In the genomic region with DNA sequence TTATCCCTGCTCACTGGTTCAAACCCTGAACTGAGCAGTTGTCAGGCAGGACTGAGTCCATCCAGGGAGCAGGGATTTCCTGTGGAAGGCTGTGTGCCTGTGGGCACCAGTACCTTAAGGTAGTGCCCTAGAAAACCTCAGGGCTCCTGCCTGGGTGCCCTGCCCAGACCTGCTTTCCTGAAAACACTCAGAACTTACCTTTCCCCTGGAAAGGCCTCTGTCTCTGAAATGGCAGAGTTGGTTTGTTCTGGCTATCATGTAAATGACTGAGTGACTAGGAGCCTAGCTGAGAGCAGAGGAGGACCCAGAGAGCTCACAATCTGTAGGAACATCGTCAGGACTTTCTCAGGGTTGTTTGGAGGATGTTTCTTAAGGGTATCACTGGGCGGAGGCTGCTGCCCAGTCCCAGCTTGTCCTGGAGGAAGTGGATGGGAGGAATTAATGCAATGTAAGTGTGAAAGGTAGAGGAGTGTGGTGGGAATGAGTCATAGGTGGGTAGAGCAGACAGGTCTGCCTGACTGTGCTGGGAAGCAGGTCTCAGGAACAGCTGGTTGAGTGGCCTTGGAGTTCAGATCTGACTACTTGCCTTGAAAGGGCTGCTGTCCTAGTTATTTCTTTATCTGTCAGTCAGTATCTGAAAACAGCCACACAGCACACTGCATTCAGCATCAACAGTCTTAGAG, we compare ENCODE assay signal across 16 mouse cellular contexts. TPM values are rescaled to one million over a fixed set of nuclear protein-coding genes. Genes with fewer than 3 reads are reported as not detected.
"Had no signal": no experiment of that assay in that cellular context is flagged by ENCODE, and none has a peak within 500 bp of the region (broad histone marks: within the 10 kb centered on the region; RNA-seq: fewer than 3 reads in every experiment).

No protein-coding gene starts in this region.

- H3K4me1 ChIP-seq: limb, embryonic 15.5 days; liver, embryonic 12.5 days; midbrain, embryonic 12.5 days; neural tube, embryonic 13.5 days had no signal

- DNase-seq: kidney, adult 8-10 months; kidney, postnatal 25 days; layer of hippocampus, postnatal 36 days; lung, embryonic 14.5 days; lung, postnatal 14 days; spleen, adult 18-20 months had no signal

- H3K27ac ChIP-seq: limb, embryonic 15.5 days; liver, embryonic 12.5 days; midbrain, embryonic 12.5 days; neural tube, embryonic 13.5 days had no signal

- H3K4me2 ChIP-seq: limb, embryonic 15.5 days; liver, embryonic 12.5 days; lung, embryonic 14.5 days; midbrain, embryonic 12.5 days; neural tube, embryonic 13.5 days had no signal

- H3K27me3 ChIP-seq: limb, embryonic 15.5 days; liver, embryonic 12.5 days; midbrain, embryonic 12.5 days; neural tube, embryonic 13.5 days had no signal

- H3K36me3 ChIP-seq: limb, embryonic 15.5 days; liver, embryonic 12.5 days; midbrain, embryonic 12.5 days; neural tube, embryonic 13.5 days had no signal

- H3K4me3 ChIP-seq: limb, embryonic 15.5 days; liver, embryonic 12.5 days; midbrain, embryonic 12.5 days; neural tube, embryonic 13.5 days had no signal

- ATAC-seq: intestine, embryonic 16.5 days; liver, embryonic 12.5 days; midbrain, embryonic 16.5 days had no signal

- H3K9ac ChIP-seq: limb, embryonic 15.5 days; liver, embryonic 12.5 days; lung, embryonic 14.5 days; midbrain, embryonic 12.5 days; neural tube, embryonic 13.5 days had no signal

- H3K9me3 ChIP-seq: limb, embryonic 15.5 days; liver, embryonic 12.5 days; midbrain, embryonic 12.5 days; neural tube, embryonic 13.5 days had no signal

RNA-seq across cellular contexts. Expression of a gene that starts 36.1 kb away (rescaled TPM):
- polyA plus RNA-seq: intestine, embryonic 16.5 days; kidney, embryonic 16.5 days; limb, embryonic 11.5 days; limb, embryonic 15.5 days; liver, embryonic 12.5 days; liver, embryonic 16.5 days; lung, embryonic 14.5 days; midbrain, embryonic 12.5 days; midbrain, embryonic 16.5 days; neural tube, embryonic 13.5 days; stomach, embryonic 14.5 days had no signal
